Mouse (Mus musculus) kidney, postnatal 0 days (tissue): ENCODE data around the gene Galnt12. TPM values are rescaled to one million over a fixed set of nuclear protein-coding genes. Genes with fewer than 3 reads are reported as not detected.
"Not testable (repeated sequence)": the region's sequence is repeated elsewhere in the genome, so short reads cannot be mapped to it uniquely, and the experiment has no call there.

Experiments used
- ATAC-seq: fragments of 200-750 bp; cut with Nextera tagmentation; replicated peaks from 2 replicates; pipeline ENCODE4 v1.8.0; 2017; ENCODE audit warnings: low read depth, moderate number of reproducible peaks, moderate TSS enrichment, moderate library complexity; ENCODE audit not compliant: low FRiP score
- DNase-seq: peaks from one replicate; pipeline ENCODE4 v3.0.0-alpha.2; 2016; ENCODE audit warnings: low spot score
- H3K27ac ChIP-seq: fragments of 300-500 bp; sonication (generic); 2 replicates; pipeline ENCODE4 v1.5.1; 2014; ENCODE audit warnings: mild to moderate bottlenecking
- H3K27me3 ChIP-seq: fragments of 300-500 bp; sonication (generic); 2 replicates; pipeline ENCODE4 v1.6.1; 2014; ENCODE audit warnings: low read length, mixed read lengths; ENCODE audit not compliant: insufficient read depth
- H3K36me3 ChIP-seq: fragments of 300-500 bp; sonication (generic); 2 replicates; pipeline ENCODE4 v1.6.1; 2014; ENCODE audit warnings: low read length, mixed read lengths; ENCODE audit not compliant: insufficient read depth
- H3K4me1 ChIP-seq: fragments of 300-500 bp; sonication (generic); replicated peaks from 2 replicates; pipeline ENCODE4 v1.6.1; 2014; ENCODE audit warnings: antibody characterized with exemption, low read length, mixed read lengths; ENCODE audit not compliant: insufficient read depth
- H3K4me2 ChIP-seq: fragments of 300-500 bp; sonication (generic); 2 replicates; pipeline ENCODE4 v1.6.1; 2014; ENCODE audit warnings: mild to moderate bottlenecking, low read length, moderate library complexity, mixed read lengths
- H3K4me3 ChIP-seq: fragments of 300-500 bp; sonication (generic); replicated peaks from 2 replicates; pipeline ENCODE4 v1.5.1; 2014; ENCODE audit warnings: low read depth, low read length
- H3K9ac ChIP-seq: fragments of 300-500 bp; sonication (generic); 2 replicates; pipeline ENCODE4 v1.6.1; 2014; ENCODE audit warnings: low read depth, low read length
- H3K9me3 ChIP-seq: fragments of 300-500 bp; sonication (generic); replicated peaks from 2 replicates; pipeline ENCODE4 v1.6.1; 2016; ENCODE audit warnings: low read length, inconsistent platforms, mixed read lengths
- CTCF ChIP-seq: IDR thresholded peaks from 2 replicates; pipeline ENCODE4 v1.5.1; 2016; ENCODE audit warnings: antibody characterized with exemption, low read depth, mild to moderate bottlenecking, moderate library complexity
- WGBS: fragments of 180-500 bp; shearing (Covaris S2); extraction: QIAGEN DNeasy Blood & Tissue Kit; methylation state at CpG from one replicate; pipeline ENCODE4 v1.1.7; 2014; 5-methylcytosine and 5-hydroxymethylcytosine counted together
- polyA plus RNA-seq: library from polyadenylated mRNA; unstranded; fragments of >200 nt; fragmentation: Nextera tagmentation; extraction: Ambion mirVana; gene quantifications from 2 replicates; pipeline ENCODE4 v1.2.1, GENCODE M21; 2015

Gene Galnt12
- polyA plus RNA-seq, 1 experiment from 2014 or later: 11.2 TPM

GRCm38 (mm10) chr4:47050642-47051381 is 40.9 kb upstream of the Galnt12 start:
- DNase-seq (peak; percentile 72), ATAC-seq (peak; percentile 93)
- 35% methylated on average over 10 of the region's 10 CpGs for WGBS
- TF ChIP-seq CTCF: no peak
- Histone ChIP-seq H3K4me3 (no peak overlapping the region), H3K9ac (peak overlapping the region; percentile 23; the same call in 1 of the 2 replicates), H3K36me3 (0 out of 2 replicates have a peak, but pooled peaks cover 2% of the 10 kb centered on the region), H3K27me3 (no peaks in the 10 kb centered on the region), H3K9me3 (no peaks in the 10 kb centered on the region), H3K4me1 (peaks cover 6% of the 10 kb centered on the region; the same call in 1 of the 2 replicates), H3K27ac (peak overlapping the region; percentile 91), H3K4me2 (peak overlapping the region; percentile 32)

- 72% methylated on average over 9 of the region's 9 CpGs for WGBS
- peak overlapping the region; percentile 91 for H3K27ac ChIP-seq
- H3K27me3 ChIP-seq: no peaks in the 10 kb centered on the region
- H3K4me1 ChIP-seq: peaks cover 13% of the 10 kb centered on the region; the same call in 1 of the 2 replicates
- DNase-seq (no peak), ATAC-seq (no peak)
- H3K9me3 ChIP-seq: no peaks in the 10 kb centered on the region
- no peak overlapping the region for H3K4me2 ChIP-seq
- no peak overlapping the region for H3K4me3 ChIP-seq
- 0 out of 2 replicates have a peak, but pooled peaks cover 2% of the 10 kb centered on the region for H3K36me3 ChIP-seq
- no peak for TF ChIP-seq CTCF
- H3K9ac ChIP-seq: no peak overlapping the region
Measured at GRCm38 (mm10) chr4:47051905-47052304, 39.8 kb upstream of the Galnt12 start.

GRCm38 (mm10) chr4:47055170-47055569 is 36.5 kb upstream of the Galnt12 start:
- ATAC-seq, H3K27ac ChIP-seq, H3K4me3 ChIP-seq, H3K36me3 ChIP-seq, H3K4me2 ChIP-seq, H3K9ac ChIP-seq, DNase-seq, H3K9me3 ChIP-seq, H3K27me3 ChIP-seq: not testable (repeated sequence)
- WGBS: 93% methylated on average over 9 of the region's 9 CpGs
- H3K4me1 ChIP-seq: peaks cover 13% of the 10 kb centered on the region; the same call in 1 of the 2 replicates

- Histone ChIP-seq H3K9ac (no peak overlapping the region), H3K4me3 (peak overlapping the region; percentile 81; the same call in 1 of the 2 replicates), H3K4me2 (no peak overlapping the region), H3K27ac (no peak overlapping the region), H3K4me1 (peaks cover 13% of the 10 kb centered on the region; the same call in 1 of the 2 replicates), H3K36me3 (no peaks in the 10 kb centered on the region), H3K27me3 (no peaks in the 10 kb centered on the region), H3K9me3 (no peaks in the 10 kb centered on the region)
- WGBS: 94% methylated on average over 6 of the region's 6 CpGs
- TF ChIP-seq CTCF: no peak
- ATAC-seq (no peak), DNase-seq (no peak)
Measured at GRCm38 (mm10) chr4:47055570-47056080, 36.1 kb upstream of the Galnt12 start.

GRCm38 (mm10) chr4:47056791-47057509 is 34.8 kb upstream of the Galnt12 start, which contains the start of gene Anks6:
TSS of gene Anks6 (minus strand) at chr4:47057427.
- H3K9me3 ChIP-seq: no peaks in the 10 kb centered on the region
- no peaks in the 10 kb centered on the region for H3K27me3 ChIP-seq
- WGBS: under 1% methylated on average over 69 of the region's 86 CpGs
- no peaks in the 10 kb centered on the region for H3K36me3 ChIP-seq
- ATAC-seq (peak; percentile 90), DNase-seq (peak; percentile 89)
- peak within 1 kb of the TSS; percentile 88 for H3K4me2 ChIP-seq
- H3K4me3 ChIP-seq: peak within 1 kb of the TSS; percentile 81
- H3K4me1 ChIP-seq: peaks cover 7% of the 10 kb centered on the region; the same call in 1 of the 2 replicates
- peak within 1 kb of the TSS; percentile 76 for H3K27ac ChIP-seq
- peak within 1 kb of the TSS; percentile 86 for H3K9ac ChIP-seq
- no peak for TF ChIP-seq CTCF
